Mouse (Mus musculus) right cerebral cortex, postnatal 36 days (tissue): Measurements from ENCODE around the gene Pbx4.

Experiments
- DNase-seq, 2 experiments: peaks; one replicate each; pipeline ENCODE4 v3.0.0; 2022; ENCODE audit warnings: low spot score in 2 of 2, mixed read lengths in 1 of 2

Gene Pbx4

GRCm38 (mm10) chr8:69808864-69809403 lies 23.4 kb upstream of the Pbx4 start:
- no peak for DNase-seq

- DNase-seq = no peak
These were observed 22.5 kb upstream of the Pbx4 start for GRCm38 (mm10) chr8:69809820-69810219.

GRCm38 (mm10) chr8:69814881-69815280 lies 17.4 kb upstream of the Pbx4 start:
- DNase-seq = no peak

GRCm38 (mm10) chr8:69815396-69815795 lies 16.9 kb upstream of the Pbx4 start:
- no peak for DNase-seq

- DNase-seq = no peak
These were observed 11.8 kb upstream of the Pbx4 start for GRCm38 (mm10) chr8:69820466-69820865.

DNA sequence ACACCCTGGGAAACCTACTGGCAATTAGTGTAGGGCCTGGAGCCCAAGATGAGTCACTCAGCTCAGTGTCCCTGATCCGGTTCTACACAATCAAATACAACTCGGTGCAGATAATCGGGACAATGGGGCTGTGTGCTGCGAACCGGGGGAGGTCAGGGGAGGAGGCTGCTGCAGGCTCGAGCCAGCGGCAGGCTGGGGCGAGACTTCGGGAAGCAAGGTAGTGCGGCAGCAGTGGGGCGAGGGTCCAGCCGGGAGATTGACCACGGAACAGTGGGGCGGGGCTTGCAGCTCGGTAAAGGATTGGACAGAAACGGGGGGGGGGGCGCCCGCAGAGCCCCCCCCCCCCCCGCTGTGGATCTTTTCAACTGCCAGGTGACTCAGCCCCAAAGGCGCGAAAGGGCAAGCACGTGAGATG lies 10.3 kb upstream of the Pbx4 start:
- DNase-seq = no peak

- DNase-seq = no peak
These were observed 9.7 kb upstream of the Pbx4 start, which contains the start of gene Lpar2 for GRCm38 (mm10) chr8:69822386-69823191. Gene Lpar2, plus strand, starts transcription at chr8:69822429.

DNA sequence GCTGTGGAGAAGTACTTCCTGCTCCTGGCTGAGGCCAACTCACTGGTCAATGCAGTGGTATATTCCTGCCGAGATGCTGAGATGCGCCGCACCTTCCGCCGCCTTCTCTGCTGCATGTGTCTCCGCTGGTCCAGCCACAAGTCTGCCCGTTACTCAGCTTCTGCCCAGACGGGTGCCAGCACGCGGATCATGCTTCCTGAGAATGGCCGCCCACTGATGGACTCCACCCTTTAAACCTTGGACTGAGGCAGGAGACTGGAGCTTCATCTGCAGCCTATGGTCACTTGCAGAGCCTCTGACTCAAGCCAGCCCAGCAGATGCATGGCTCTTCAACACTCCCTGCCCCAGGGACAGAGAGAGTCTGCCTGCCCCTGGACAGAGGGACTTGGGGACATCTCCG lies 5.9 kb upstream of the Pbx4 start:
- no peak for DNase-seq

DNA sequence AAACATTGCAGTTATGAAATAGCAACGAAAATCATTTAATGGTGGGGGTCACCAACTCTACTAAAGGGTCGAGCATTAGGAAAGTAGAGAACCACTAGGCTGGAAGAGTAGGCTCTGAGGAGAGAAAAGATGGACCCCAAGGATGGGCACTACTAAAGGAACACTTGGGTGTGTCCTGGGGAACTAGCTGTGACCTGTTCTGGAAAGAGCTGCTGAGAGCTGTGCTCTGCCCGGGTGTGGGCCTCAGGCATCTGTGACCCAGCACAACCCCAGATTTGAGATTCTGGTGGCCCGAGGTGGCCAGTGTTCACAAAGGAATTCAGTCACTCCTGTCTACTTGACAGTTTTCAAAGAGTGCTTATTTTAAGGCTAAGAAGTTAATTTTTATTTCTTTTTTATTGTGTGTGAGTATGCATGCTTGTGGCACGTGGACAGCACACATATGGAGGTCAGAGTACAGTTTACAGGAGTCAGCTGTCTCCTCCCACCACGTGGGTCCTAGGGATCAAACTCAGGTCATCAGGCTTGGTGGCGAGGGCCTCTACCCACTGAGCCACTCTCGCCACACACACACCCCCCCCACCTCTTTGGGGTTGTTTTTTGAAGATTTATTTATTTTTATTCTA lies 4.9 kb downstream of the Pbx4 start:
- no peak for DNase-seq

- DNase-seq = no peak
These were observed 15.1 kb downstream of the Pbx4 start for GRCm38 (mm10) chr8:69847167-69848065.

DNA sequence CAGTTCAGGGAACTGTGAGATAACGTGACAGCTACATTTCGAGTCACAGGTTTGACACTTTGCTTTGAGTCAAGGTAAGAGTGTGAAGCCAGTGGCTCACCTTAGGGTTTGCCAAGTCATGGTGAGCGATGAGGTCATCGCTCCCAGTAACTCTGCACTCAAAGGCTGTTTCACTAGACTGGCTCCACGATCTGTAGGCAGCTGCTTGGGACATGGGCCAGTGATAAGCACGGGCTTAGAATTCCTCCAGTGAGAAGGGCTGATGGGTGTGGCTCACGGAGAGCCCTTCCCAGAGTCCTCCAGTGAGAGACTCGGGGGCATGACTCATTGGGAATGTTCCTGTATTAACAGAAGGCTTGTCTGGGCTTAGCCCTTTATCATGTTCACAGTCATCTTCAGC lies 16.7 kb downstream of the Pbx4 start:
- DNase-seq = no peak

- DNase-seq = no peak
These were observed 17.6 kb downstream of the Pbx4 start for GRCm38 (mm10) chr8:69849899-69850298.

GRCm38 (mm10) chr8:69850926-69851506 lies 18.7 kb downstream of the Pbx4 start:
- DNase-seq = no peak

DNA sequence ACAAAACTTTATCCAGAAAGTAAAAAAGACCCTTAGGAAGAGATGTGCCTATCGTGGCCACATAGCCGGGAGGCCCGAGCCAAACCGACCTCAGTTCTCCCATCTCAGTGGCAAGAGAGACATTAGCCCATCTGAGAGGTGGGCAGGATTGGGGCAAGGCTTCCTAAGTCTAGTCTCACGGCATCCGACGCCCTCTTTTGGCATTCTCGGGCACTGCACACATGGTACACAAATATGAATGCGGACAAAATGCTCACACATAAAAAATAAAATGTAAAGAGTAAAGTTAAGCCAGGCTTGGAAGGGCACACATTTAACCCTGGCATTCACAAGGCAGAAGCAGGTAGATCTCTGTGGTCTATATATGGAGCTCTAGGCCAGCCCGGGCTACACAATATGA lies 21.6 kb downstream of the Pbx4 start:
- no peak for DNase-seq

DNA sequence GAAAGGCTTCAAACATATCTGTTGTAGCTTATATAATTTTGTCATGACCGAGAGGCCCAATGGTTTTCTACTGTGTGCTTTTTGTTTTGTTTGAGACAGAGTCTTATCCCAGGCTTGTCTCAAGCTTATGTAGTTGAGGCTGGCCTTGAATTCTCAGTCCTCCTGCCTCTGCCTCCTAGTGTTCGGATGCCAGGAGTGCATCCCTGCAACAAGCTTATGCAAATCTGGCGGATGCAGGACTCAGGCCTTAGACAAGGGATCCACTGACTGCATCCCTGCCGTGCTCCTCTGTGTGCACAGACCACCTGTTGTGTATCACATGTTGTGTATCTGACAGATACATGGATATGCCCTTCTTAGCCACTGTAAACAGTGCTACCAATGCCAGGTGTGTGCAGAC lies 28.5 kb downstream of the Pbx4 start:
- no peak for DNase-seq

DNA sequence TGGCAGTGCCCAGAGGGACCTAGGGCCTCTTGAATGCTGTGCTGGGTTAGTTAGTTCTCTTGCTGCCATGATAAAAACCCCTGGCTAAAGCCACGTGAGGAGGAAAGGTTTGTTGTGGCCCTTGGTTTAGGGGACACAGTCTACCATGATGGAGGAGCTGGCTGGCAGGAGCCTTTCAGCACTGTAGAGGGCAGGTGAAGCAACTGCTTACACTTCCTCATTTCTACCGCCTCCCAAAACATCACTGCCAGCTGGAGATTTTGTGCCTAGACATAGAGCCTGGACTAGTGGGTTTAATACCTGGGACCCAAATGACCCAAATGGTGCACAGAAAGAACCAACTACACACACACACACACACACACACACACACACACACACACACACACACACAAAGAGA lies 29.0 kb downstream of the Pbx4 start:
- DNase-seq = no peak

DNA sequence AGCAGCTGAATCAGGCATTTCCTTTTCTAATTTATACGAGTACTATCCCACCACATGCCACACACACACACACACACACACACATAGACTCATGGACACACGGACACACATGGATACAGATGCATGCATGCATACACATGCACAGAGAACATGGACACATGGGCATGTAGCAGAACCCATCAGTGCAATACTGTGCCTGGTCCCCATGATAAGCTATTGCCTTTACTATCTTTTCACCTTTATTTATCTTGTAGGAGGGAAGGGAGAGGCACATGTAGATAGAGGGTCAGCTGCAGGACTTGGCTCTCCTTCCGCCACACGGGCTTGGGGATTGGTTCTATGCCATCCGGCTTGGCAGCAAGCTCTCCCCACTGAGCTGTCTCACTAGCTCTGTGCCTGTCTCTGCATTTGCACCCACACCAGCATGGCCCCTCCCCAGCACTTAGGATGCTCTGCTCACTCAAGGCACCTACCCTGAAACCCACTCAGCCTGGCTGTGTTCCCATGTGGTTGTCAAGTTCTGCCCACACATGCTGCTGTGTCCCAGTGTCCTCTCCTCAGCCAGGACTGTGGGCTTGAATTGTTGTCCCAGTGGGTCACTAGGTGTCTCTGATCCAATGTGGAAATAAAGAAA lies 31.2 kb downstream of the Pbx4 start:
- DNase-seq = peak in 1 of 2 experiments; percentile 44

DNA sequence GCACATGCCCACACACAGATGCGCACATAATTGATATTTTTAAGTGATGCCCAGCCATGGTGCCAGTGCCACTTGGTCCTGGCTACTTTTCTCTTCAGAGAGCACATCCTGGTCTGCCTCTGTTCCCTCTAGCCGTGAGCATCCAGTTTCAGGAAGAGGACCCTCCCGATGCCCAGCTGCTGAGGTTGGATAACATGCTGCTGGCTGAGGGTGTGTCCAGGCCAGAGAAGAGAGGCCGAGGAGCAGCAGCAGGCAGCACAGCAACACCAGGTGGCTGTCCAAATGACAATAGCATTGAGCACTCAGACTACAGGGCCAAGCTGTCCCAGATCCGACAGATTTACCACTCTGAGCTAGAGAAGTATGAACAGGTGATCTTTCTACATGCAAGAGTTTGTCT lies 31.9 kb downstream of the Pbx4 start:
- no peak for DNase-seq

DNA sequence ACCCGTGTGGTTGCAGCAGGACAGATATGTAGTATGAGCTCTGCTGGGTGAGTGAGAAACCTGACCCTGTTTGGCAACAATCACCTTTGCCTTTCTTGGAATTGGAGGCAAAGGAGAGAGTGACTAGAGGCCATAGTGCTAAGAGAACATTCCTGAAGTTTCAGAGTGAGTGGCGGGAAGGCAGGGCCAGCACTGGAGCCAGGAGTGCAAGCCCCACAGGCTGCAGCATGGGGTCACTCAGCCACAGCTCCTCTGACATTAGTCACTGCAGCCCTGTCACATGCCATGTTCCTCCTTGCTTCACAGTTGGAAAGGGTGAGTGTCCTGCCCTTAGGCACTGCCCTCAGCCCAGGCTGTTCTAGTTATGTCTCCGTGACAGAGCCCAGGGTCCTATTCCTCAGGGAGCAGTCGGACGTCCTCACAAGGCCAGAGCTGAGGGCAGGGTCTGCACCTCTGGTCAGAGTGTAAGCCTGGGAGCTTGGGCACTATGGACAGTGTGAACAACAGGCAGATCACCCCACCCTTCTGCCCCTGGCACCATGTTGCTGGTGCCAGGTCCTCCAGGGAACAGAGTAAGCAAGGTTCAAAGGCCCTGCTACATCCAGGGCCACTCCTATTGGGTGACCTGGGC lies 35.5 kb downstream of the Pbx4 start:
- no peak for DNase-seq

DNA sequence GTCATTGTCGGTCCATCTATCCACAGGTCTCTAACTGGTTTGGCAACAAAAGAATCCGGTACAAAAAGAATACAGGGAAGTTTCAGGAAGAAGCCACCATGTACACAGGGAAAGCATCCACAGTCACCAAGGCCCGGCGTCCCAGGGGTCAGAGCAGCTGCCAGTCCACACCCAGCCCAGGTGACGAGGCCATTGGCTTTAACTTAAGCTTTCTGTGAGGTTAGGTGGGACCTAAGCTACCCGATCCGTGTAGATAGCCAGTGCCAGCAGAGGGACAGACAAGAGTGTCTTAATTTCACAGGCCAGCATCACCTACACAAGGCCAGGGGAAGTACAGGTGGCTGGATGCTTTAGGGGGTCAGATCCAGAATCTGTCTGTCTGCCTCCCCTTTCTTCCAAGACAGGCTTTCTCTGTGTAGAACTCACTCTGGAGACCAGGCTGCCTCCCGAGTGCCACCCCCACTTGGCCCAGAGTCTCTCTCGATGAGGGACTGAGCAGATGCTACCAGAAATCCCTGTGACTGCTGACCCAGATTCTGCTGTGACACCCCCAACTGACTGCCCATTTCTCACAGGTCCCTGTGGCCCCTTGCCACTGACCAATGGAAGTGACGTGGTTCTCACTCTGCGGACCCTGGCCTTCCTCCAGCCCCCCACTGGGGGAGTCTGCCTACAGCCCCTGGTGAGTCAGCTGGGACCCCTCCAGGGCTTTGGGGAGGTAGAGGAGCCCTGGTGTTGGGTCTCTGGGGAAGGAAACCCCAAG lies 37.9 kb downstream of the Pbx4 start:
- DNase-seq = no peak
